Mouse (Mus musculus): ENCODE data around the gene Npy2r. TPM values are rescaled to one million over a fixed set of nuclear protein-coding genes. Genes with fewer than 3 reads are reported as not detected.

Npy2r gene
- 4.3 and 9.1 TPM in 2 replicates for total RNA-seq (2014; rRNA removed)
- polyA plus RNA-seq (2015; fragmentation: Nextera tagmentation; extraction: Ambion mirVana), result 3.4 TPM in 2 replicates

GRCm38 (mm10) chr3:82547908-82548721 is at the start of gene Npy2r:
Gene Npy2r, minus strand, starts transcription at chr3:82548084.
- H3K9ac ChIP-seq (replicated peaks; ENCODE audit: low read length), result peak within 1 kb of the TSS; percentile 38
- H3K4me2 ChIP-seq (ENCODE audit: low read depth, low read length), result peak within 1 kb of the TSS; percentile 98
- H3K27ac ChIP-seq, result no peak within 1 kb of the TSS
- under 1% methylated on average over 32 of the region's 32 CpGs for WGBS
- H3K36me3 ChIP-seq (ENCODE audit: insufficient read depth, low read length), result no peaks in the 10 kb centered on the region
- H3K4me1 ChIP-seq (ENCODE audit: insufficient read depth, low read length), result no peaks in the 10 kb centered on the region
- peaks cover 4% of the 10 kb centered on the region; the same call in 1 of the 2 replicates for H3K27me3 ChIP-seq (ENCODE audit: insufficient read depth, low read length)
- TF ChIP-seq CTCF (IDR thresholded peaks at IDR 0.05; ENCODE audit: low read depth), result no peak
- ATAC-seq (peak; percentile 60), DNase-seq (ENCODE audit: low spot score) (peak; percentile 20)
- H3K9me3 ChIP-seq (ENCODE audit: low read length), result no peaks in the 10 kb centered on the region
- H3K4me3 ChIP-seq (ENCODE audit: low read length), result peak within 1 kb of the TSS; percentile 51

GRCm38 (mm10) chr3:82557786-82558185 is 9.9 kb upstream of the Npy2r start:
- DNase-seq (ENCODE audit: low spot score) (peak; percentile 16), ATAC-seq (0 out of 2 replicates have a peak, but pooled peaks have one; percentile 21)
- H3K36me3 ChIP-seq (ENCODE audit: insufficient read depth, low read length), result no peaks in the 10 kb centered on the region
- H3K4me1 ChIP-seq (ENCODE audit: insufficient read depth, low read length), result 0 out of 2 replicates have a peak, but pooled peaks cover 3% of the 10 kb centered on the region
- H3K4me2 ChIP-seq (ENCODE audit: low read depth, low read length), result no peak overlapping the region
- WGBS, result 45% methylated on average over 3 of the region's 3 CpGs
- no peak overlapping the region for H3K9ac ChIP-seq (replicated peaks; ENCODE audit: low read length)
- H3K27me3 ChIP-seq (ENCODE audit: insufficient read depth, low read length), result no peaks in the 10 kb centered on the region
- H3K27ac ChIP-seq, result no peak overlapping the region
- H3K4me3 ChIP-seq (ENCODE audit: low read length), result no peak overlapping the region
- no peak for TF ChIP-seq CTCF (IDR thresholded peaks at IDR 0.05; ENCODE audit: low read depth)
- no peaks in the 10 kb centered on the region for H3K9me3 ChIP-seq (ENCODE audit: low read length)

DNA sequence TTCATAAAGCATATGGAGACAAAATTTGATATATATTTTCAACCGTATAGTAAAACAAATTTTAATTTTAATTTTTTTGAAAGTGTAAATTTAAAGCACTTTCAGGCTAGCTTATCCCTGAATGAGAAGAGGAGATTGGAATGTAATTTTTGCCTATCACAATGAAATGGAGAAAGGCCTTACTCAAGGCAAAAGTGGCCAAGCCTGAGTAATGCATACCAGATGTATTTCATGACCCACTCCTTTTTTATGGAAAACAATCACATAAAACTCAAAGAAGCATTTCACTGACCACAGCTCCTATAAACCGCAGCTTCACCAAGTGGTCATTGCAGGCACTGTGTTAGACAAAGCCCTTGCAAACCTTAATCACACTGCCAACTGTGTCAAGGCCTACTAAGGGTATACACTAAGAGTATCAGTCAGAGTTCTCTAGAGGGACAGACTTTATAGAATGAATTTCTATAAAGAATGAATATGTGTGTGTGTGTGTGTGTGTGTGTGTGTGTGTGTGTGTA is 8.5 kb upstream of the Npy2r start:
- H3K27ac ChIP-seq, result no peak overlapping the region
- H3K9ac ChIP-seq (replicated peaks; ENCODE audit: low read length), result no peak overlapping the region
- no peak for DNase-seq (ENCODE audit: low spot score)
- H3K9me3 ChIP-seq (ENCODE audit: low read length), result no peaks in the 10 kb centered on the region
- H3K4me2 ChIP-seq (ENCODE audit: low read depth, low read length), result no peak overlapping the region
- no peak overlapping the region for H3K4me3 ChIP-seq (ENCODE audit: low read length)
- no peak for TF ChIP-seq CTCF (IDR thresholded peaks at IDR 0.05; ENCODE audit: low read depth)
- 90% methylated on average over 2 of the region's 2 CpGs for WGBS
- no peaks in the 10 kb centered on the region for H3K27me3 ChIP-seq (ENCODE audit: insufficient read depth, low read length)
- 0 out of 2 replicates have a peak, but pooled peaks cover 3% of the 10 kb centered on the region for H3K4me1 ChIP-seq (ENCODE audit: insufficient read depth, low read length)
- H3K36me3 ChIP-seq (ENCODE audit: insufficient read depth, low read length), result no peaks in the 10 kb centered on the region
- ATAC-seq, result no peak

GRCm38 (mm10) chr3:82549932-82550331 is 2.0 kb upstream of the Npy2r start:
- Histone ChIP-seq H3K27me3 (ENCODE audit: insufficient read depth, low read length) (peaks cover 4% of the 10 kb centered on the region; the same call in 1 of the 2 replicates), H3K9me3 (ENCODE audit: low read length) (no peaks in the 10 kb centered on the region), H3K27ac (no peak overlapping the region), H3K4me2 (ENCODE audit: low read depth, low read length) (no peak overlapping the region), H3K4me1 (ENCODE audit: insufficient read depth, low read length) (no peaks in the 10 kb centered on the region), H3K4me3 (ENCODE audit: low read length) (no peak overlapping the region), H3K36me3 (ENCODE audit: insufficient read depth, low read length) (no peaks in the 10 kb centered on the region), H3K9ac (replicated peaks; ENCODE audit: low read length) (no peak overlapping the region)
- 91% methylated on average over 5 of the region's 5 CpGs for WGBS
- no peak for TF ChIP-seq CTCF (IDR thresholded peaks at IDR 0.05; ENCODE audit: low read depth)
- no peak for DNase-seq (ENCODE audit: low spot score)
- ATAC-seq, result no peak

GRCm38 (mm10) chr3:82548753-82549152 is 869 bp upstream of the Npy2r start:
- H3K9ac ChIP-seq (replicated peaks; ENCODE audit: low read length), result 0 out of 2 replicates have a peak overlapping the region, but pooled peaks have one; percentile 38

DNA sequence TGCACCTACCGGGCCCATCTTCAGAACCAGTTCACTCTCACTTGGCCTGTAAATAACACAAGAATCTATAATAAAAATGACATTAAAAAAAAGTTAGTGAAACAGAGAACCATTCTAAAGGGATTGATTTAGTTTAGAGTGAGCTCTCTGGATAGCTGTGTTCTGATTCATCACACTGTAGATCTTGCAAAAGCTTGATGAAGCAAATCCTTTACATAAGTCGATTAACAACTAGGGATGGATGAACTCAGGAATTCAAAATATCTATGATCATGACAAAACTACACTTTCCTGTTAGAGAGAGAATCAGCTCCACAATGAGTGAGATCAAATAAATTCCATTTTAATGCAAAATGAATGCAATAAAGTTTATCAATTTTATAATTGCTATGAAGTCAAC is 6.4 kb downstream of the Npy2r start:
- TF ChIP-seq CTCF (IDR thresholded peaks at IDR 0.05; ENCODE audit: low read depth), result no peak
- WGBS, result 92% methylated on average over 2 of the region's 2 CpGs
- ATAC-seq (no peak), DNase-seq (ENCODE audit: low spot score) (no peak)
- Histone ChIP-seq H3K27ac (no peak overlapping the region), H3K36me3 (ENCODE audit: insufficient read depth, low read length) (no peaks in the 10 kb centered on the region), H3K27me3 (ENCODE audit: insufficient read depth, low read length) (no peaks in the 10 kb centered on the region), H3K9me3 (ENCODE audit: low read length) (no peaks in the 10 kb centered on the region), H3K4me2 (ENCODE audit: low read depth, low read length) (no peak overlapping the region), H3K4me1 (ENCODE audit: insufficient read depth, low read length) (no peaks in the 10 kb centered on the region), H3K9ac (replicated peaks; ENCODE audit: low read length) (no peak overlapping the region), H3K4me3 (ENCODE audit: low read length) (no peak overlapping the region)

More at GRCm38 (mm10) chr3:82548753-82549152, 869 bp upstream of the Npy2r start:
- DNase-seq (ENCODE audit: low spot score) (peak; percentile 74), ATAC-seq (peak; percentile 82)
- WGBS, result 4% methylated on average over 9 of the region's 9 CpGs
- peak overlapping the region; percentile 51 for H3K4me3 ChIP-seq (ENCODE audit: low read length)
- no peaks in the 10 kb centered on the region for H3K9me3 ChIP-seq (ENCODE audit: low read length)
- H3K27me3 ChIP-seq (ENCODE audit: insufficient read depth, low read length), result peaks cover 4% of the 10 kb centered on the region; the same call in 1 of the 2 replicates
- H3K4me1 ChIP-seq (ENCODE audit: insufficient read depth, low read length), result no peaks in the 10 kb centered on the region
- TF ChIP-seq CTCF (IDR thresholded peaks at IDR 0.05; ENCODE audit: low read depth), result peak; percentile 73
- no peak overlapping the region for H3K27ac ChIP-seq
- peak overlapping the region; percentile 98 for H3K4me2 ChIP-seq (ENCODE audit: low read depth, low read length)
- no peaks in the 10 kb centered on the region for H3K36me3 ChIP-seq (ENCODE audit: insufficient read depth, low read length)

All from hindbrain, postnatal 0 days (tissue).